Mouse (Mus musculus) embryonic facial prominence, embryonic 13.5 days (tissue): ENCODE results near the gene Snrpb2. TPM values are rescaled to one million over a fixed set of nuclear protein-coding genes. Genes with fewer than 3 reads are reported as not detected.

ENCODE experiments used
- ATAC-seq: fragments of 200-750 bp; cut with Nextera tagmentation; 2 replicates; pipeline ENCODE4 v1.8.0; 2017; ENCODE audit warnings: low read depth; ENCODE audit not compliant: insufficient number of reproducible peaks, insufficient read depth, low FRiP score, low TSS enrichment
- H3K27ac ChIP-seq: fragments of 300-500 bp; sonication (generic); 2 replicates; pipeline ENCODE4 v1.5.1; 2015; ENCODE audit warnings: moderate library complexity, mild to moderate bottlenecking, inconsistent platforms
- H3K27me3 ChIP-seq: fragments of 300-500 bp; sonication (generic); 2 replicates; pipeline ENCODE4 v1.6.1; 2015; ENCODE audit warnings: mild to moderate bottlenecking, inconsistent platforms
- H3K36me3 ChIP-seq: fragments of 300-500 bp; sonication (generic); 2 replicates; pipeline ENCODE4 v1.6.1; 2015; ENCODE audit warnings: mild to moderate bottlenecking, inconsistent platforms
- H3K4me1 ChIP-seq: fragments of 300-500 bp; sonication (generic); 2 replicates; pipeline ENCODE4 v1.6.1; 2015; ENCODE audit warnings: inconsistent platforms
- H3K4me2 ChIP-seq: fragments of 300-500 bp; sonication (generic); 2 replicates; pipeline ENCODE4 v1.6.1; 2015; ENCODE audit warnings: moderate library complexity, mild to moderate bottlenecking, inconsistent platforms
- H3K4me3 ChIP-seq: fragments of 300-500 bp; sonication (generic); 2 replicates; pipeline ENCODE4 v1.5.1; 2015; ENCODE audit warnings: mild to moderate bottlenecking, inconsistent platforms
- H3K9ac ChIP-seq: fragments of 300-500 bp; sonication (generic); 2 replicates; pipeline ENCODE4 v1.6.1; 2015; ENCODE audit warnings: mild to moderate bottlenecking, inconsistent platforms
- H3K9me3 ChIP-seq: fragments of 300-500 bp; sonication (generic); 2 replicates; pipeline ENCODE4 v1.6.1; 2016; ENCODE audit warnings: inconsistent platforms
- WGBS: fragments of 180-500 bp; shearing (Covaris S2); methylation state at CpG from one replicate; pipeline ENCODE4 v1.1.7; 2015; ENCODE audit warnings: mixed read lengths; 5-methylcytosine and 5-hydroxymethylcytosine counted together
- polyA plus RNA-seq: library from polyadenylated mRNA; unstranded; fragments of >200 nt; fragmentation: Nextera tagmentation; extraction: Ambion mirVana; gene quantifications from 2 replicates; pipeline ENCODE4 v1.2.1, GENCODE M21; 2015

The Snrpb2 gene
- polyA plus RNA-seq, 1 experiment from 2014 or later = 104 TPM

GRCm38 (mm10) chr2:143097170-143097569 lies 34.3 kb downstream of the Snrpb2 start:
- H3K9ac ChIP-seq = no peak overlapping the region
- no peaks in the 10 kb centered on the region for H3K27me3 ChIP-seq
- no peak overlapping the region for H3K4me3 ChIP-seq
- no peak overlapping the region for H3K4me2 ChIP-seq
- H3K36me3 ChIP-seq = no peaks in the 10 kb centered on the region
- no peaks in the 10 kb centered on the region for H3K9me3 ChIP-seq
- 0 out of 2 replicates have a peak, but pooled peaks cover 11% of the 10 kb centered on the region for H3K4me1 ChIP-seq
- no peak for ATAC-seq
- H3K27ac ChIP-seq = no peak overlapping the region
- 70% methylated on average over 1 of the region's 1 CpGs for WGBS

- Histone ChIP-seq H3K27ac (no peak overlapping the region), H3K36me3 (no peaks in the 10 kb centered on the region), H3K4me3 (no peak overlapping the region), H3K4me1 (no peaks in the 10 kb centered on the region), H3K9ac (no peak overlapping the region), H3K4me2 (no peak overlapping the region), H3K27me3 (no peaks in the 10 kb centered on the region), H3K9me3 (no peaks in the 10 kb centered on the region)
- WGBS = 82% methylated on average over 1 of the region's 1 CpGs
- ATAC-seq = no peak
These were observed 51.0 kb downstream of the Snrpb2 start for GRCm38 (mm10) chr2:143113859-143114258.

- Histone ChIP-seq H3K4me1 (no peaks in the 10 kb centered on the region), H3K9me3 (no peaks in the 10 kb centered on the region), H3K4me3 (no peak overlapping the region), H3K4me2 (no peak overlapping the region), H3K9ac (no peak overlapping the region), H3K27ac (no peak overlapping the region), H3K36me3 (no peaks in the 10 kb centered on the region), H3K27me3 (no peaks in the 10 kb centered on the region)
- 75% methylated on average over 4 of the region's 4 CpGs for WGBS
- no peak for ATAC-seq
These were observed 51.9 kb downstream of the Snrpb2 start for GRCm38 (mm10) chr2:143114716-143115115.

GRCm38 (mm10) chr2:143117453-143117852 lies 54.6 kb downstream of the Snrpb2 start:
- 59% methylated on average over 3 of the region's 3 CpGs for WGBS
- no peak overlapping the region for H3K4me2 ChIP-seq

GRCm38 (mm10) chr2:143118221-143118620 lies 55.4 kb downstream of the Snrpb2 start:
- Histone ChIP-seq H3K27me3 (no peaks in the 10 kb centered on the region), H3K27ac (no peak overlapping the region), H3K9me3 (no peaks in the 10 kb centered on the region), H3K4me1 (no peaks in the 10 kb centered on the region), H3K4me3 (no peak overlapping the region), H3K36me3 (no peaks in the 10 kb centered on the region), H3K9ac (no peak overlapping the region), H3K4me2 (no peak overlapping the region)
- 69% methylated on average over 7 of the region's 7 CpGs for WGBS
- ATAC-seq = no peak

More at GRCm38 (mm10) chr2:143117453-143117852, 54.6 kb downstream of the Snrpb2 start:
- no peak overlapping the region for H3K27ac ChIP-seq
- no peaks in the 10 kb centered on the region for H3K27me3 ChIP-seq
- no peak overlapping the region for H3K9ac ChIP-seq
- H3K9me3 ChIP-seq = no peaks in the 10 kb centered on the region
- ATAC-seq = no peak
- no peaks in the 10 kb centered on the region for H3K4me1 ChIP-seq
- no peaks in the 10 kb centered on the region for H3K36me3 ChIP-seq
- H3K4me3 ChIP-seq = no peak overlapping the region

Other genes with a start within 250 kb of the Snrpb2 start
- gene Kif16b, start 161.5 kb upstream of the Snrpb2 start, polyA plus RNA-seq = 12.1 and 13.5 TPM in 2 replicates
- gene Otor, start 15.4 kb downstream of the Snrpb2 start, polyA plus RNA-seq = 30.6 and 33.4 TPM in 2 replicates